Mouse (Mus musculus): ENCODE results near the gene Pdap1. TPM values are rescaled to one million over a fixed set of nuclear protein-coding genes. Genes with fewer than 3 reads are reported as not detected.
"Not testable (repeated sequence)": the region's sequence is repeated elsewhere in the genome, so short reads cannot be mapped to it uniquely, and the experiment has no call there.

The Pdap1 gene
- polyA plus RNA-seq, 1 experiment, result 101 TPM

GRCm38 (mm10) chr5:145105694-145106275 lies 34.3 kb downstream of the Pdap1 start:
- Histone ChIP-seq H3K4me3 (replicated peaks; ENCODE audit: control insufficient read depth, low read depth, low read length) (no peak overlapping the region), H3K4me1 (ENCODE audit: control insufficient read depth, insufficient read depth, low read length) (no peaks in the 10 kb centered on the region), H3K27ac (ENCODE audit: control insufficient read depth, insufficient read depth, low read depth, low read length, poor library complexity) (no peak overlapping the region)
- 84% methylated on average over 9 of the region's 9 CpGs for WGBS
- TF ChIP-seq CTCF (IDR thresholded peaks at IDR 0.05; ENCODE audit: control insufficient read depth, insufficient read depth, low read length) (no peak), POLR2A (IDR thresholded peaks at IDR 0.05; ENCODE audit: borderline replicate concordance, control insufficient read depth, low read depth, low read length) (no peak)

GRCm38 (mm10) chr5:145104328-145104727 lies 35.7 kb downstream of the Pdap1 start:
- Histone ChIP-seq H3K27ac (ENCODE audit: control insufficient read depth, insufficient read depth, low read depth, low read length, poor library complexity) (no peak overlapping the region), H3K4me3 (replicated peaks; ENCODE audit: control insufficient read depth, low read depth, low read length) (no peak overlapping the region), H3K4me1 (ENCODE audit: control insufficient read depth, insufficient read depth, low read length) (no peaks in the 10 kb centered on the region)
- WGBS, result 95% methylated on average over 9 of the region's 9 CpGs
- TF ChIP-seq CTCF (IDR thresholded peaks at IDR 0.05; ENCODE audit: control insufficient read depth, insufficient read depth, low read length), result no peak
- no peak for TF ChIP-seq POLR2A (IDR thresholded peaks at IDR 0.05; ENCODE audit: borderline replicate concordance, control insufficient read depth, low read depth, low read length)

GRCm38 (mm10) chr5:145102706-145103105 lies 37.3 kb downstream of the Pdap1 start:
- Histone ChIP-seq H3K4me3 (replicated peaks; ENCODE audit: control insufficient read depth, low read depth, low read length) (no peak overlapping the region), H3K4me1 (ENCODE audit: control insufficient read depth, insufficient read depth, low read length) (no peaks in the 10 kb centered on the region), H3K27ac (ENCODE audit: control insufficient read depth, insufficient read depth, low read depth, low read length, poor library complexity) (no peak overlapping the region)
- TF ChIP-seq CTCF (IDR thresholded peaks at IDR 0.05; ENCODE audit: control insufficient read depth, insufficient read depth, low read length) (no peak), POLR2A (IDR thresholded peaks at IDR 0.05; ENCODE audit: borderline replicate concordance, control insufficient read depth, low read depth, low read length) (no peak)
- WGBS, result 39% methylated on average over 4 of the region's 4 CpGs

- 92% methylated on average over 11 of the region's 11 CpGs for WGBS
- not testable (repeated sequence) for H3K4me1 ChIP-seq (ENCODE audit: control insufficient read depth, insufficient read depth, low read length); H3K4me3 ChIP-seq (replicated peaks; ENCODE audit: control insufficient read depth, low read depth, low read length); H3K27ac ChIP-seq (ENCODE audit: control insufficient read depth, insufficient read depth, low read depth, low read length, poor library complexity)
Observed at GRCm38 (mm10) chr5:145101451-145101850, 38.6 kb downstream of the Pdap1 start.

- Histone ChIP-seq H3K27ac (ENCODE audit: control insufficient read depth, insufficient read depth, low read depth, low read length, poor library complexity) (no peak overlapping the region), H3K4me1 (ENCODE audit: control insufficient read depth, insufficient read depth, low read length) (no peaks in the 10 kb centered on the region), H3K4me3 (replicated peaks; ENCODE audit: control insufficient read depth, low read depth, low read length) (no peak overlapping the region)
- TF ChIP-seq CTCF (IDR thresholded peaks at IDR 0.05; ENCODE audit: control insufficient read depth, insufficient read depth, low read length) (no peak), POLR2A (IDR thresholded peaks at IDR 0.05; ENCODE audit: borderline replicate concordance, control insufficient read depth, low read depth, low read length) (no peak)
- 92% methylated on average over 9 of the region's 9 CpGs for WGBS
Observed at GRCm38 (mm10) chr5:145100960-145101359, 39.1 kb downstream of the Pdap1 start.

- WGBS, result 63% methylated on average over 10 of the region's 10 CpGs
- no peak overlapping the region for H3K27ac ChIP-seq (ENCODE audit: control insufficient read depth, insufficient read depth, low read depth, low read length, poor library complexity)
- no peaks in the 10 kb centered on the region for H3K4me1 ChIP-seq (ENCODE audit: control insufficient read depth, insufficient read depth, low read length)
- no peak overlapping the region for H3K4me3 ChIP-seq (replicated peaks; ENCODE audit: control insufficient read depth, low read depth, low read length)
- TF ChIP-seq CTCF (IDR thresholded peaks at IDR 0.05; ENCODE audit: control insufficient read depth, insufficient read depth, low read length) (no peak), POLR2A (IDR thresholded peaks at IDR 0.05; ENCODE audit: borderline replicate concordance, control insufficient read depth, low read depth, low read length) (no peak)
Observed at GRCm38 (mm10) chr5:145098340-145098821, 41.7 kb downstream of the Pdap1 start.

GRCm38 (mm10) chr5:145096195-145096594 lies 43.8 kb downstream of the Pdap1 start:
- no peak overlapping the region for H3K27ac ChIP-seq (ENCODE audit: control insufficient read depth, insufficient read depth, low read depth, low read length, poor library complexity)
- 69% methylated on average over 4 of the region's 4 CpGs for WGBS
- TF ChIP-seq CTCF (IDR thresholded peaks at IDR 0.05; ENCODE audit: control insufficient read depth, insufficient read depth, low read length), result no peak
- no peak for TF ChIP-seq POLR2A (IDR thresholded peaks at IDR 0.05; ENCODE audit: borderline replicate concordance, control insufficient read depth, low read depth, low read length)
- no peak overlapping the region for H3K4me3 ChIP-seq (replicated peaks; ENCODE audit: control insufficient read depth, low read depth, low read length)
- H3K4me1 ChIP-seq (ENCODE audit: control insufficient read depth, insufficient read depth, low read length), result no peaks in the 10 kb centered on the region

DNA sequence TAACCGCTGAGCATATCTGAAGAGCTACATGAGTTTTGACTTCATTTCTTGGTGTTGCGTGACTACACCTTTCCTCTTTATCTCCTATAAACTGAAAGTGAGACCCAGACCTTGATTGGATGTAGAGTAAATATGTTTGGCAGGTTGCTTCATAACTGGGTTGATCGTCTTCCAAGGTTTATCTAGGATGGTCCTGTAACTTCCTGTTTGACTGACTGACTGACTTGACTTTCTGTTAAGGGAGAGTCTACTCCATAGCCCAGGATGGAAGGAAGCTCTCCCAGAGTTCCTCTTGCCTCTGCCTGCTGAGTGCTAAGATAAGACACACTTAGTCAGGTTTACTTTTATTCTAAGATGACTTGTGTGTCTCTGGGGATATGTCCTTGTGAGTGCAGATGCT lies 50.2 kb downstream of the Pdap1 start:
- Histone ChIP-seq H3K4me3 (replicated peaks; ENCODE audit: control insufficient read depth, low read depth, low read length) (no peak overlapping the region), H3K27ac (ENCODE audit: control insufficient read depth, insufficient read depth, low read depth, low read length, poor library complexity) (no peak overlapping the region), H3K4me1 (ENCODE audit: control insufficient read depth, insufficient read depth, low read length) (no peaks in the 10 kb centered on the region; the same call in 1 of the 2 replicates)
- TF ChIP-seq POLR2A (IDR thresholded peaks at IDR 0.05; ENCODE audit: borderline replicate concordance, control insufficient read depth, low read depth, low read length) (no peak), CTCF (IDR thresholded peaks at IDR 0.05; ENCODE audit: control insufficient read depth, insufficient read depth, low read length) (no peak)
- 53% methylated on average over 3 of the region's 3 CpGs for WGBS

GRCm38 (mm10) chr5:145088186-145088585 lies 51.9 kb downstream of the Pdap1 start:
- 94% methylated on average over 2 of the region's 2 CpGs for WGBS
- no peaks in the 10 kb centered on the region; the same call in 1 of the 2 replicates for H3K4me1 ChIP-seq (ENCODE audit: control insufficient read depth, insufficient read depth, low read length)
- H3K27ac ChIP-seq (ENCODE audit: control insufficient read depth, insufficient read depth, low read depth, low read length, poor library complexity), result no peak overlapping the region
- H3K4me3 ChIP-seq (replicated peaks; ENCODE audit: control insufficient read depth, low read depth, low read length), result no peak overlapping the region
- TF ChIP-seq POLR2A (IDR thresholded peaks at IDR 0.05; ENCODE audit: borderline replicate concordance, control insufficient read depth, low read depth, low read length) (no peak), CTCF (IDR thresholded peaks at IDR 0.05; ENCODE audit: control insufficient read depth, insufficient read depth, low read length) (no peak)
